Mouse (Mus musculus): ENCODE measurements around the gene Gstp1. TPM values are rescaled to one million over a fixed set of nuclear protein-coding genes. Genes with fewer than 3 reads are reported as not detected.
A peak's percentile ranks its signal among the peaks of the same experiment; 100 is the strongest.
"Not testable (repeated sequence)": the region's sequence is repeated elsewhere in the genome, so short reads cannot be mapped to it uniquely, and the experiment has no call there.

The Gstp1 gene
- polyA plus RNA-seq, 1 experiment from 2014 or later, result 369 TPM

DNA sequence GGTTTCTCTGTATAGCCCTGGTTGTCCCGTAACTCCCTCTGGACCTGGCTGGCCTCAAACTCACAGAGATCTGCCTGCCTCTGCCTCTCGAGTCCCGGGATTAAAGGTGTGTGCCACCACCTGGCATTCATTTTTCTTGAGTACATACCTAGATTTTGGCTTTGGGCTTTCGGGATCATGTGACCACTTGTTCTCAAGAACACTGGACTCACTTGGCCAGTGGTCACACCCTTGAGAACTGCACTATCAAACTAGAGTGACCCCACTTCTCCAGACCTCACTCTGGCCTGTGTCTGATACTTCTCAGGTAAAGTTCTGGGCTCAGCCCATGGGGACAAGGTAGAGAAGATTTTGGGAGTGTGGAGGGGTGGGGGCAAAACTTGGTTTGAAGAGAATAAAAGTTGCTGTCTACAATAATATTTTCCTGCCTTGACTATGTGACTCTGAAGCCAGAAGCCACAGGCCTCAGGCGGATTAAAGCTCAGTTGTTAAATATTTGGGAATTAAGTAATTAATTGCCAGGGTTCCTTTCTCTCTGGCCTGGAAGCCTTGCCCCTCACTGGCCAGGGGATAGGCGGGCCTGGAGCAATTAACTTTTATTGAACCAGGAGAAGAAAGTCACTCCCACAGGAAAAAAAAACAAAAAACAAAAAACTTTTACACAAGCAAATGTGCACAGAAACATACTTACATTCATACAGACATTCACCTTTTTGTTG lies 35.1 kb upstream of the Gstp1 start:
- ATAC-seq (ENCODE audit: insufficient number of reproducible peaks, low FRiP score), result no peak
- Histone ChIP-seq H3K9me3 (replicated peaks) (no peaks in the 10 kb centered on the region), H3K4me3 (no peak overlapping the region), H3K9ac (no peak overlapping the region), H3K27me3 (replicated peaks) (no peaks in the 10 kb centered on the region), H3K27ac (ENCODE audit: poor library complexity, severe bottlenecking) (no peak overlapping the region), H3K36me3 (no peaks in the 10 kb centered on the region), H3K4me1 (replicated peaks) (no peaks in the 10 kb centered on the region), H3K4me2 (no peak overlapping the region)
- WGBS, result 79% methylated on average over 6 of the region's 6 CpGs

DNA sequence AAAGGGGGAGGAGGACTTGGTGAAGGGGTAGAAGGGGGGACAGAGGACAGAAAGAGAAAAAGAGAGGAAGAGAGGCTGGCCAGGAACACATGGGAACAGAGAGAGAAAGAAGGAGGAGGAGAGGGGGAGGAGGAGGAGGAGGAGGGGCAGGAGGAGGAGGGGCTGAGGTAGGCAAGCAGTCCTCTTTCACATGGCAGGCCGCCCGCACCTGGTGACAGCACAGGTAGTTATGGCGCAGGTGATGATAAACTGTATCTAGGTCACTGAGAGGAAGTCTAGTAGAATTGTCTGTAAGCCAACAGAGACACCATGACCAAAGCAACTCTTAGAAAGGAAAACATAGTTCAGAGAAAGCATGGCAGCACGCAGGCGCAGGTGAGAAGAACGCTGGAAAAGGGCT lies 33.6 kb upstream of the Gstp1 start:
- no peak overlapping the region for H3K4me2 ChIP-seq
- H3K4me3 ChIP-seq, result no peak overlapping the region
- no peak for ATAC-seq (ENCODE audit: insufficient number of reproducible peaks, low FRiP score)
- H3K27me3 ChIP-seq (replicated peaks), result no peaks in the 10 kb centered on the region
- no peak overlapping the region for H3K27ac ChIP-seq (ENCODE audit: poor library complexity, severe bottlenecking)
- H3K9me3 ChIP-seq (replicated peaks), result no peaks in the 10 kb centered on the region
- WGBS, result 89% methylated on average over 6 of the region's 6 CpGs
- H3K36me3 ChIP-seq, result no peaks in the 10 kb centered on the region
- no peaks in the 10 kb centered on the region for H3K4me1 ChIP-seq (replicated peaks)
- H3K9ac ChIP-seq, result no peak overlapping the region

DNA sequence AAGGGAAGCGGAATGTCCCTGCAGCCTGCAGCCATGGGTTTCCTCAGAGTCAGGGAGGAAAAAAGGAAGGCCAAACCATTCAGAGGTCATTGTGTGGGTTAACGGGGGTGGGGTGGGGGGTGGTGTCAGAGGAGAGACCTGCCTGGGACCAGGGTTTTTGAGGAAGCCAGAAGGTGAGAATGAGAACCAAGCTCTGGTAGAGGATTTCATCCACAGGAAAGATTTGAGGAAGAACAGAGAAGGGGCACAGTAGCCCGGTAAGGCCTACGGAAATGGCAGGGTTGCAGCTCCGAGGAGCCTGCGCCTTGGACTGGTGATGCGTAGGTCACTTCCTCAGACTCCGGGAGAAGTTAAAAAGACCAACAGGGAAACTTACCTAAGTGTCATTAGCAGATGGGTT lies 33.0 kb upstream of the Gstp1 start:
- no peaks in the 10 kb centered on the region for H3K9me3 ChIP-seq (replicated peaks)
- no peak overlapping the region for H3K4me3 ChIP-seq
- 77% methylated on average over 8 of the region's 8 CpGs for WGBS
- H3K4me1 ChIP-seq (replicated peaks), result no peaks in the 10 kb centered on the region
- H3K4me2 ChIP-seq, result no peak overlapping the region
- H3K9ac ChIP-seq, result no peak overlapping the region
- no peak overlapping the region for H3K27ac ChIP-seq (ENCODE audit: poor library complexity, severe bottlenecking)
- ATAC-seq (ENCODE audit: insufficient number of reproducible peaks, low FRiP score), result no peak
- H3K27me3 ChIP-seq (replicated peaks), result no peaks in the 10 kb centered on the region
- H3K36me3 ChIP-seq, result no peaks in the 10 kb centered on the region

DNA sequence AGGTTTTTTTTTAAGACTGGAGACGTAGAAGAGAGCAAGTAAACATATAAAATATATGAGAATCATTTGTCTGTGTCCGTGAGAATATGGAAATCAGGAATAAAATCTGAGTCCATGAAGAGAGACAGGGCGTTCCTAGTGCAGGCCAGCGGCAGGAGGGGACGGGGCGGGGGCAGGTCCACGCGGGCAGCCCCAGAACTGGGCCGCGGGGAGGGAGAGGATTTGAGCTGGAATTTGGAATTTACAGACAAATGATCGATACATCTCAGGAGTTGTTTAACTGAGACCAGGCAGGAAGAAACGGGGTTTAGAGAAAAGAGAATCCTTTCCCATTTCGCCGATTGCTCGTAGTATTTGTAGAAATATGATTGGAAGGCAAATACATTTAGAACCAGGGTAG lies 32.5 kb upstream of the Gstp1 start:
- no peaks in the 10 kb centered on the region for H3K27me3 ChIP-seq (replicated peaks)
- no peaks in the 10 kb centered on the region for H3K9me3 ChIP-seq (replicated peaks)
- no peaks in the 10 kb centered on the region for H3K36me3 ChIP-seq
- H3K4me2 ChIP-seq, result no peak overlapping the region
- H3K27ac ChIP-seq (ENCODE audit: poor library complexity, severe bottlenecking), result no peak overlapping the region
- no peaks in the 10 kb centered on the region for H3K4me1 ChIP-seq (replicated peaks)
- ATAC-seq (ENCODE audit: insufficient number of reproducible peaks, low FRiP score), result no peak
- WGBS, result 79% methylated on average over 15 of the region's 15 CpGs
- H3K4me3 ChIP-seq, result no peak overlapping the region
- H3K9ac ChIP-seq, result no peak overlapping the region

DNA sequence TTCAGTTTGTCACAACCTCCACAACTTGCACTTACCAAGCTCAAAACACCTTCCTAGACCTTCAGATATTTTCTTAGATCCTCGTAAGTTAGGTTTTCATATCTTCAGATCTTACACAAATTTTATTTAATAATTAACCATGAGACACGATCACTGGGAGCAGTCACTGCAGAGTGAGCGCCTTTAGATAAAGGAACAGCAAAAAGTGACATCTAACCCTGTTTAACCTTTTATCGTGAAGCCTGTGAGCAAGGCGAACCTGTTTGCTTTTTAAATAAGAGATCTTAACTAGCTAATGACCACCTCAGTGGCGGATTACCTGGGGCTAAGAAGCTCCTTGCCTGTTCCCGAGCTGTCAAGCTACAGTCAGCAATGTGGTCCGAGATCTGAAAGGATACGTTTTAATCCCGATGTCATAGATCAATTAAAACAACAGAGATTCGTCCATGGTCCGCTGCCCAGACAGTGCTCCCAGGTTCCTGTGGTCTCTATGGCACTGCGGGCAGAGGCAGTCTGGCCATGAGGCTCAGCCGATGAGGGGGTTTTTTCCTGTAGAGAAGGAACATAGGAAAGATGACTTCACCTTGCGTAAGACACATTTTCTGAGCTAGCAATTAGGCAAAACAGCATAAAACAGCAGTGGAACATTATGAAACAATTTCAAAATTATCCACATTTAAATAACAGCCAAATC lies 31.1 kb upstream of the Gstp1 start:
- H3K27me3 ChIP-seq (replicated peaks), result no peaks in the 10 kb centered on the region
- H3K9me3 ChIP-seq (replicated peaks), result no peaks in the 10 kb centered on the region
- no peaks in the 10 kb centered on the region for H3K4me1 ChIP-seq (replicated peaks)
- no peak for ATAC-seq (ENCODE audit: insufficient number of reproducible peaks, low FRiP score)
- H3K4me3 ChIP-seq, result no peak overlapping the region
- H3K36me3 ChIP-seq, result no peaks in the 10 kb centered on the region
- H3K27ac ChIP-seq (ENCODE audit: poor library complexity, severe bottlenecking), result no peak overlapping the region
- WGBS, result 78% methylated on average over 15 of the region's 15 CpGs
- H3K4me2 ChIP-seq, result no peak overlapping the region
- no peak overlapping the region for H3K9ac ChIP-seq

DNA sequence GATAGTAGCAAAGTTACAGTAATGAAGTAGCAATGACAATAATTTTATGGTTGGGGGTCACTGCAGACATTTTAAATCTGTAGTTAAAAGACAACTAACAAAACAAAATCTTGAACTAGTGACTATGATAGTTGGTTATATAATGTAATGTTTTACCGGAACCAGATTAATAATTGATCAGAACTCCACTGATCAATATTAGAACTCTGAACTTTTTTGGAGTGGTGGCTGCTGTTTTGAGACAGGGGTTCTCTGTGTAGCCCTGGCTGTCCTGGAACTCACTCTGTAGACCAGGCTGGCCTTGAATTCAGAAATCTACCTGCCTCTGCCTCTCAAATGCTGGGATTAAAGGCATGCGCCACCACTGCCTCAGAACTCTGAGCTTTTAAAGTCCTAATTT lies 30.5 kb upstream of the Gstp1 start:
- 89% methylated on average over 2 of the region's 2 CpGs for WGBS
- not testable (repeated sequence) for H3K9ac ChIP-seq; ATAC-seq (ENCODE audit: insufficient number of reproducible peaks, low FRiP score); H3K4me2 ChIP-seq; H3K4me3 ChIP-seq; H3K27ac ChIP-seq (ENCODE audit: poor library complexity, severe bottlenecking); H3K9me3 ChIP-seq (replicated peaks); H3K36me3 ChIP-seq; H3K4me1 ChIP-seq (replicated peaks); H3K27me3 ChIP-seq (replicated peaks)

DNA sequence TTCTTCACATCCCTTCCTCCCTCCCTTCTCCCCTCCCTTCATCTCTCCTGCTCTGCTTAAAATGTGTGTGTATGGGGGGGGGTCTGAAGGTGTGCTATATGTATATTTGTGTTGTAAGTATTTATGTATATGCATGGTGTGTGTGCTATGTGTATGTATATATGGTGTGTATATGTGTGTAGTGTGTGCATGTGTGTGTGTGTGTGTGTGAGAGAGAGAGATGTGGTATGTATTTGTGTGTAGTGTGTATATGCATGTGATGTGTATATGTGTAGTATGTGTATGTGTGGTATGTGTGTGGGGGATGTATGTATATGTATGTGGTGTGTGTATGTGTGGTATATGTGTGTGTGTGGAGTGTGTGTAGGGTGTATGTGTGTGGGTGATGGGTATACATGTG lies 29.1 kb upstream of the Gstp1 start:
- no peak overlapping the region for H3K4me3 ChIP-seq

DNA sequence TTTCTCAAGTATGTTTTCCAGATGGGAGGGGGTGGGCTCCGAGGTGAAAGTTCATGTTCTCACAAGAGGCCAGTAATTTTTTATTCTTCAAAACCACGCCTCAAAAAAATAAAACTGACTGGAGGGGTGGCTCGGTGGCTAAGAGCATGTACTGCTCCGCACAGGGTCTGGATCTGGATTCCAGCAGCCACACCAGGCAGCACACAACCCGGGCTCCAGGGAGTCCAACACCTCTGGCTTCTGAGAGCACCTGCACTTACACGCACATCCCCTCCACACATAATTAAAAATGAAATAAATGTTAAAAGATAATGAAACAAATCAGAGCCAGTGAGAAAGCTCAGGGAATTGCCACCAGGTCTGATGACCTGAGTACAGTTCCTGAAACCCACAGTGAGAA lies 28.5 kb upstream of the Gstp1 start:
- ATAC-seq (ENCODE audit: insufficient number of reproducible peaks, low FRiP score), result no peak
- Histone ChIP-seq H3K4me3 (no peak overlapping the region), H3K27me3 (replicated peaks) (no peaks in the 10 kb centered on the region), H3K36me3 (no peaks in the 10 kb centered on the region), H3K4me1 (replicated peaks) (no peaks in the 10 kb centered on the region), H3K9me3 (replicated peaks) (no peaks in the 10 kb centered on the region), H3K4me2 (no peak overlapping the region), H3K9ac (no peak overlapping the region), H3K27ac (ENCODE audit: poor library complexity, severe bottlenecking) (no peak overlapping the region)
- 81% methylated on average over 6 of the region's 6 CpGs for WGBS

More for the DNA sequence above, 29.1 kb upstream of the Gstp1 start:
- Histone ChIP-seq H3K36me3 (no peaks in the 10 kb centered on the region), H3K27ac (ENCODE audit: poor library complexity, severe bottlenecking) (no peak overlapping the region), H3K9ac (no peak overlapping the region), H3K9me3 (replicated peaks) (no peaks in the 10 kb centered on the region), H3K4me1 (replicated peaks) (no peaks in the 10 kb centered on the region), H3K4me2 (no peak overlapping the region), H3K27me3 (replicated peaks) (no peaks in the 10 kb centered on the region)
- ATAC-seq (ENCODE audit: insufficient number of reproducible peaks, low FRiP score), result no peak

DNA sequence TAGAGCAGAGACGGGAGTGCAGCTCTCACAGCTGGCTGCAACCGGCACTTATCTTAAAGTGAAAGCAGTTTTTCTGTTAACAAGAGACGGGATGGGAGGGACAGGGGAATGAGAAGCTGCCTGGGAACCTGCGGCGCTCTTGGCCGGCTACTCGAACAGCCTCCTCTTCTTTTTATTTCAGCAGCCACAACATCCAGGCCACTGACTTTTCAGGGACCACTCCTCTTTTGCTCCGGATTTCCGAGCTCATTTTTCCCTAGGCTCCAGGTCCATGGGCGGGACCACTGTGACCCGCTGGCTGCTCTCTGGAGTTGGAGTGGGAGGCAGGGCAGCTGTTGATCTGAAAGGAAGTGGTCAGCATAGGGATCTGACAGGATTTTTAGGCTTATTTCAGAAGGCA lies 26.7 kb upstream of the Gstp1 start:
- not testable (repeated sequence) for H3K27ac ChIP-seq (ENCODE audit: poor library complexity, severe bottlenecking); H3K27me3 ChIP-seq (replicated peaks); H3K4me1 ChIP-seq (replicated peaks); H3K9ac ChIP-seq; ATAC-seq (ENCODE audit: insufficient number of reproducible peaks, low FRiP score); H3K9me3 ChIP-seq (replicated peaks); H3K36me3 ChIP-seq; H3K4me3 ChIP-seq
- 18% methylated on average over 9 of the region's 11 CpGs for WGBS
- 0 out of 2 replicates have a peak overlapping the region, but pooled peaks have one; percentile 19 for H3K4me2 ChIP-seq

DNA sequence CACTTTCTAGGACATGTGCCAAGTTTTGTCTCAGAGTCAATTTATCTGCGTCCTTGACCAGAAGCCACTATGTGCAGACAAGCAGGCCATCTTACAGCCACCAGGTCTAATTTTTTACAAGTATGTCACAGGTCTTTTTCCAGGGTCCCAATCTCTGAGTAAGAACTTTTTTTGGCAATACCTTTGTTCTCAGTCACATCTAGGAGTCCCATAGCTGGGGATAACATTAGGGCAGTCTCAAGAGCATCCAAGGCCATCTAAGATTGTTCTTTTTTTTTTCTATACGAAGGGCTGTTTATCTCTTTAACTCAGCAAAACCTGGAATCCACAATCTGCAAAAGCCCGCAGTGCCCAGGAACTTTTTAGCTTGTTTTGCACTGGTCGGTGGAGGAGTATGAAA lies 25.6 kb upstream of the Gstp1 start:
- not testable (repeated sequence) for H3K4me2 ChIP-seq; ATAC-seq (ENCODE audit: insufficient number of reproducible peaks, low FRiP score); H3K27ac ChIP-seq (ENCODE audit: poor library complexity, severe bottlenecking); H3K27me3 ChIP-seq (replicated peaks); H3K9me3 ChIP-seq (replicated peaks); H3K4me3 ChIP-seq; H3K36me3 ChIP-seq; H3K4me1 ChIP-seq (replicated peaks); H3K9ac ChIP-seq
- WGBS, result 28% methylated on average over 4 of the region's 4 CpGs

DNA sequence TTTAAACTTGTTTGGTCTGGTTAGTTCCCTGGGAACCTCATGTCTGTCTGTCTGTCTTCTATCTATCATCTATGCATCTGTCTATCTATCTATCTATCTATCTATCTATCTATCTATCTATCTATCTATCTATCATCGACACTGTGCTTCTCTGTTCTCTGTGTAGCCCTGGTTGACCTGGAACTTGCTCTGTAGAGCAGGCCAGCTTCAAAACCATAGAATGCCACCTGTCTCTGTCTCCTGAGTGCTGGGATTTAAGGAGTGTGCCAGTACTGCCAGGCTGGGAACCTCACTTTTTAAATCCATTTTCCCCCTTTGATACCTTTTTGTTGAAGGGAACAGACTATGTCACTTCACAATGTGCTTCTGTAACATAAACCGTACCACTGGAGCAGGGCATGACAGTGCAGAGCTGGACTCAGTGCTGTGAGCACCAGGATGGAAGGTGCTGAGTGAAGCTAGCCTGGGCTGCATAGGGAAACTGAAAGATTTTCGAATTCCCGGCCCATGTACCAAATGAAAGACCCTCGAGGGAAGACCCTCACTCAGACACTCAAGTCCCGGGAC lies 23.2 kb upstream of the Gstp1 start:
- WGBS, result 85% methylated on average over 6 of the region's 6 CpGs
- H3K36me3 ChIP-seq, result no peaks in the 10 kb centered on the region
- H3K9ac ChIP-seq, result no peak overlapping the region
- no peaks in the 10 kb centered on the region for H3K9me3 ChIP-seq (replicated peaks)
- H3K27ac ChIP-seq (ENCODE audit: poor library complexity, severe bottlenecking), result no peak overlapping the region
- no peak overlapping the region for H3K4me3 ChIP-seq
- ATAC-seq (ENCODE audit: insufficient number of reproducible peaks, low FRiP score), result no peak
- peaks cover 15% of the 10 kb centered on the region for H3K4me1 ChIP-seq (replicated peaks)
- H3K4me2 ChIP-seq, result no peak overlapping the region
- no peaks in the 10 kb centered on the region for H3K27me3 ChIP-seq (replicated peaks)
